Mouse (Mus musculus): Measurements from ENCODE around the gene Arf5. TPM values are rescaled to one million over a fixed set of nuclear protein-coding genes. Genes with fewer than 3 reads are reported as not detected.

Arf5 gene
- polyA plus RNA-seq, 1 experiment, result 128 TPM

GRCm38 (mm10) chr6:28459221-28459668, 35.9 kb downstream of the Arf5 start:
- Histone ChIP-seq H3K4me3 (ENCODE audit: insufficient read depth, low read length) (no peak overlapping the region), H3K27ac (ENCODE audit: insufficient read depth, low read length) (no peak overlapping the region), H3K4me1 (ENCODE audit: control insufficient read depth, insufficient read depth, low read length) (no peaks in the 10 kb centered on the region)
- TF ChIP-seq POLR2A (IDR thresholded peaks at IDR 0.05; ENCODE audit: low read depth, low read length), result no peak
- TF ChIP-seq CTCF (IDR thresholded peaks at IDR 0.05; ENCODE audit: borderline replicate concordance, insufficient read depth, low read length), result no peak

GRCm38 (mm10) chr6:28460534-28460933, 37.2 kb downstream of the Arf5 start:
- TF ChIP-seq CTCF (IDR thresholded peaks at IDR 0.05; ENCODE audit: borderline replicate concordance, insufficient read depth, low read length) (peak; percentile 19; the same call in 1 of the 2 replicates), POLR2A (IDR thresholded peaks at IDR 0.05; ENCODE audit: low read depth, low read length) (no peak)
- H3K4me1 ChIP-seq (ENCODE audit: control insufficient read depth, insufficient read depth, low read length), result no peaks in the 10 kb centered on the region
- no peak overlapping the region for H3K27ac ChIP-seq (ENCODE audit: insufficient read depth, low read length)
- no peak overlapping the region for H3K4me3 ChIP-seq (ENCODE audit: insufficient read depth, low read length)

GRCm38 (mm10) chr6:28464630-28465029, 41.3 kb downstream of the Arf5 start:
- H3K27ac ChIP-seq (ENCODE audit: insufficient read depth, low read length), result no peak overlapping the region
- TF ChIP-seq POLR2A (IDR thresholded peaks at IDR 0.05; ENCODE audit: low read depth, low read length), result no peak
- no peak for TF ChIP-seq CTCF (IDR thresholded peaks at IDR 0.05; ENCODE audit: borderline replicate concordance, insufficient read depth, low read length)
- H3K4me1 ChIP-seq (ENCODE audit: control insufficient read depth, insufficient read depth, low read length), result no peaks in the 10 kb centered on the region
- H3K4me3 ChIP-seq (ENCODE audit: insufficient read depth, low read length), result no peak overlapping the region

GRCm38 (mm10) chr6:28470017-28470602, 46.8 kb downstream of the Arf5 start:
- no peak for TF ChIP-seq CTCF (IDR thresholded peaks at IDR 0.05; ENCODE audit: borderline replicate concordance, insufficient read depth, low read length)
- TF ChIP-seq POLR2A (IDR thresholded peaks at IDR 0.05; ENCODE audit: low read depth, low read length), result no peak
- peaks cover 9% of the 10 kb centered on the region for H3K4me1 ChIP-seq (ENCODE audit: control insufficient read depth, insufficient read depth, low read length)
- H3K4me3 ChIP-seq (ENCODE audit: insufficient read depth, low read length), result no peak overlapping the region
- no peak overlapping the region for H3K27ac ChIP-seq (ENCODE audit: insufficient read depth, low read length)

GRCm38 (mm10) chr6:28470621-28471020, 47.3 kb downstream of the Arf5 start:
- TF ChIP-seq POLR2A (IDR thresholded peaks at IDR 0.05; ENCODE audit: low read depth, low read length) (no peak), CTCF (IDR thresholded peaks at IDR 0.05; ENCODE audit: borderline replicate concordance, insufficient read depth, low read length) (no peak)
- Histone ChIP-seq H3K27ac (ENCODE audit: insufficient read depth, low read length) (no peak overlapping the region), H3K4me1 (ENCODE audit: control insufficient read depth, insufficient read depth, low read length) (peaks cover 9% of the 10 kb centered on the region), H3K4me3 (ENCODE audit: insufficient read depth, low read length) (no peak overlapping the region)

GRCm38 (mm10) chr6:28471284-28472035, 48.1 kb downstream of the Arf5 start:
- peaks cover 9% of the 10 kb centered on the region for H3K4me1 ChIP-seq (ENCODE audit: control insufficient read depth, insufficient read depth, low read length)
- H3K27ac ChIP-seq (ENCODE audit: insufficient read depth, low read length), result no peak overlapping the region
- no peak overlapping the region for H3K4me3 ChIP-seq (ENCODE audit: insufficient read depth, low read length)
- TF ChIP-seq POLR2A (IDR thresholded peaks at IDR 0.05; ENCODE audit: low read depth, low read length) (no peak), CTCF (IDR thresholded peaks at IDR 0.05; ENCODE audit: borderline replicate concordance, insufficient read depth, low read length) (no peak)

- no peak for TF ChIP-seq CTCF (IDR thresholded peaks at IDR 0.05; ENCODE audit: borderline replicate concordance, insufficient read depth, low read length)
- TF ChIP-seq POLR2A (IDR thresholded peaks at IDR 0.05; ENCODE audit: low read depth, low read length), result no peak
- Histone ChIP-seq H3K27ac (ENCODE audit: insufficient read depth, low read length) (peak overlapping the region; percentile 85), H3K4me3 (ENCODE audit: insufficient read depth, low read length) (no peak overlapping the region), H3K4me1 (ENCODE audit: control insufficient read depth, insufficient read depth, low read length) (peaks cover 9% of the 10 kb centered on the region)
Observed at GRCm38 (mm10) chr6:28474211-28474610, 50.9 kb downstream of the Arf5 start.

GRCm38 (mm10) chr6:28474839-28475238, 51.5 kb downstream of the Arf5 start, which contains the start of gene Snd1:
Gene Snd1 (plus strand): TSS chr6:28475139.
- TF ChIP-seq CTCF (IDR thresholded peaks at IDR 0.05; ENCODE audit: borderline replicate concordance, insufficient read depth, low read length), result no peak
- TF ChIP-seq POLR2A (IDR thresholded peaks at IDR 0.05; ENCODE audit: low read depth, low read length), result no peak
- Histone ChIP-seq H3K4me1 (ENCODE audit: control insufficient read depth, insufficient read depth, low read length) (peaks cover 9% of the 10 kb centered on the region), H3K4me3 (ENCODE audit: insufficient read depth, low read length) (no peak within 1 kb of the TSS), H3K27ac (ENCODE audit: insufficient read depth, low read length) (peak within 1 kb of the TSS; percentile 85)

Other genes with a start within 250 kb of the Arf5 start
- gene Zfp800, start 25.6 kb upstream of the Arf5 start, polyA plus RNA-seq (2011; ENCODE audit: insufficient read length, low read depth, missing spikeins), result 20.0 and 21.9 TPM in 2 replicates
- gene Fscn3, start 4.2 kb downstream of the Arf5 start, polyA plus RNA-seq (2011; ENCODE audit: insufficient read length, low read depth, missing spikeins), result not detected in 2 replicates
- gene Gcc1, start 4.8 kb downstream of the Arf5 start, polyA plus RNA-seq (2011; ENCODE audit: insufficient read length, low read depth, missing spikeins), result 15.3 and 15.4 TPM in 2 replicates
- not detected in 2 replicates for gene Pax4, start 25.8 kb downstream of the Arf5 start, polyA plus RNA-seq (2011; ENCODE audit: insufficient read length, low read depth, missing spikeins)
- gene Snd1, start 51.6 kb downstream of the Arf5 start, polyA plus RNA-seq (2011; ENCODE audit: insufficient read length, low read depth, missing spikeins), result 138 and 140 TPM in 2 replicates